Mouse (Mus musculus): ENCODE measurements around the gene Bard1. TPM values are rescaled to one million over a fixed set of nuclear protein-coding genes. Genes with fewer than 3 reads are reported as not detected.

The Bard1 gene
- polyA plus RNA-seq (2017; shearing (Covaris generic)): under 1 TPM; 0.42 to 0.79 TPM

DNA sequence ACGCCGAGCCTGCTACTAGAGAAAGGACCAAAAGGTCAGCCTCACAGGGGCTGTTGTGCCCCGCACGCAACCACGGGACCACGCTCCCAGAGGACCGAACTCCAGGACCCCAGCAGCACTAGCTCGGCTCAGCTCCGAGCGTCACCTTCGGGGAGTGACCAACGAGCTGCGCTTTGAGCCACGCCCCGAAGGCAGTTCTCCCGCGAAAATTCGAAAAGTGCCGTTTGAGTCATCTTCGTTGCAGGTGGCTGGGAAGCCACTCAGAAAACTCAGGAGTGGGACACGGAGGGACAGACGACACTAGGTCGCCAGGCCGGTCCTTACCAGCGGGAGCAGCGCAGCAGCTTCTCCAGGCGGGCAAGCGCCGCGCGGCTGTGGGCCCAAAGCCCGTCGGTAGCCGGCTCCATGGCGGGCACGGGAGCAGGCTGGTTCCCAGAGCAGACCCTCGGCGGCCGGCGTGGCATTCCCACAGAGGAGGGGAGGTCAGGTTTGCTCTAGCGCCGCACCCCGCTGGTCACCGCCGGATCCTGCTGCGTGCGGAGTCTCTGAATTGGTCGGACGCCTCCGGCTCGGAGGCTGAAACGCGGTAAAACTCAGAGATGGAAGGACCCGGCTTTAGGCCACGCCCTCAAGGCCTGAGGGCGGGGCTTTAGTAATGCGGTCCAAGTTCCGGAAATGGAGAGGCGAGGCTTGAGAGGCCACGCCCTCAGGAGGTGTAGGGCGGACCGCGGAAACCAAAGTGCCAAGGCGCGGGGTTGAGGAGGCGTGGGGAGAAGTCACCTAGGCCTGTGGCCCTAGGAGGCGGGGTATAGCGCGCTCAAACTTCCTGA is at the start of gene Bard1:
Bard1 (minus strand) TSS at position 803 of the 830 bp plus-strand sequence.

